Comparison of ENCODE assay signal across 20 mouse cellular contexts in genomic region chr14:74981016-74981415, GRCm38 (mm10). TPM values are rescaled to one million over a fixed set of nuclear protein-coding genes. Genes with fewer than 3 reads are reported as not detected.
DNase-seq lines count a peak whose midpoint lies in the region; ATAC-seq lines count a peak whose summit lies in the region.
"Had no signal": no experiment of that assay in that cellular context is flagged by ENCODE, and none has a peak within 500 bp of the region (broad histone marks: within the 10 kb centered on the region; RNA-seq: fewer than 3 reads in every experiment).

No protein-coding gene starts in this region.

- H3K27me3 ChIP-seq in midbrain, embryonic 11.5 days (ENCODE audit: control insufficient read depth, insufficient read depth, low read length): no peaks in the 10 kb centered on the region
- H3K27me3 ChIP-seq in midbrain, embryonic 16.5 days (ENCODE audit: control insufficient read depth, insufficient read depth, low read depth, low read length): no peaks in the 10 kb centered on the region
- H3K27me3 ChIP-seq: embryonic facial prominence, embryonic 13.5 days; forebrain, embryonic 12.5 days had no signal

- WGBS in midbrain, embryonic 11.5 days: 69% methylated on average over 3 of the region's 3 CpGs
- WGBS in midbrain, embryonic 16.5 days: 79% methylated on average over 3 of the region's 3 CpGs

- DNase-seq in midbrain, embryonic 11.5 days (ENCODE audit: low spot score, missing footprints): peak; percentile 78
- DNase-seq in embryo, embryonic 10.5 days (ENCODE audit: low spot score): peak; percentile 47
- DNase-seq in embryo, embryonic 9.5 days (ENCODE audit: extremely low spot score): peak; percentile 27
- DNase-seq in liver: no peak
- DNase-seq in layer of hippocampus, postnatal 36 days: no peak
- DNase-seq: adrenal gland, adult 2 months; adrenal gland, postnatal 25 days; cerebellum, adult 18-20 months; cerebellum, adult 9-11 months; cerebellum, postnatal 36 days; gastrocnemius, adult 2 months; gastrocnemius, postnatal 25 days; heart, postnatal 10 days; heart, postnatal 4 days had no signal

- H3K9me3 ChIP-seq in midbrain, embryonic 11.5 days (ENCODE audit: control insufficient read depth, low read length): no peaks in the 10 kb centered on the region
- H3K9me3 ChIP-seq in midbrain, embryonic 16.5 days (replicated peaks; ENCODE audit: control insufficient read depth, low read length, poor library complexity, severe bottlenecking): no peaks in the 10 kb centered on the region
- H3K9me3 ChIP-seq: embryonic facial prominence, embryonic 13.5 days; forebrain, embryonic 12.5 days; heart, embryonic 10.5 days had no signal

- H3K36me3 ChIP-seq in midbrain, embryonic 11.5 days (ENCODE audit: control insufficient read depth, insufficient read depth, low read length): no peaks in the 10 kb centered on the region
- H3K36me3 ChIP-seq in midbrain, embryonic 16.5 days (ENCODE audit: control insufficient read depth, insufficient read depth, low read length): no peaks in the 10 kb centered on the region
- H3K36me3 ChIP-seq: embryonic facial prominence, embryonic 13.5 days; forebrain, embryonic 12.5 days; heart, embryonic 10.5 days had no signal

- no peak overlapping the region for H3K4me3 ChIP-seq in midbrain, embryonic 11.5 days (ENCODE audit: low read depth, low read length)
- no peak overlapping the region for H3K4me3 ChIP-seq in midbrain, embryonic 16.5 days (ENCODE audit: low read depth, low read length)
- H3K4me3 ChIP-seq: embryonic facial prominence, embryonic 13.5 days; forebrain, embryonic 12.5 days; gastrocnemius, adult 2 months; heart, embryonic 10.5 days had no signal

- no peak overlapping the region for H3K4me2 ChIP-seq in midbrain, embryonic 11.5 days
- no peak overlapping the region for H3K4me2 ChIP-seq in midbrain, embryonic 16.5 days (ENCODE audit: low read length)
- H3K4me2 ChIP-seq: embryonic facial prominence, embryonic 13.5 days; forebrain, embryonic 12.5 days had no signal

- H3K27ac ChIP-seq in midbrain, embryonic 11.5 days (ENCODE audit: low read depth, low read length): no peak overlapping the region
- no peak overlapping the region for H3K27ac ChIP-seq in midbrain, embryonic 16.5 days (ENCODE audit: low read length)
- H3K27ac ChIP-seq: embryonic facial prominence, embryonic 13.5 days; forebrain, embryonic 12.5 days; gastrocnemius, adult 2 months; heart, embryonic 10.5 days had no signal

- no peak for ATAC-seq in midbrain, embryonic 11.5 days (ENCODE audit: low FRiP score)
- no peak for ATAC-seq in midbrain, embryonic 16.5 days
- ATAC-seq: forebrain, embryonic 16.5 days; hindbrain, embryonic 16.5 days had no signal

- H3K4me1 ChIP-seq in midbrain, embryonic 11.5 days (ENCODE audit: control insufficient read depth, insufficient read depth, low read length): no peaks in the 10 kb centered on the region
- H3K4me1 ChIP-seq in midbrain, embryonic 16.5 days (ENCODE audit: control insufficient read depth, insufficient read depth, low read length): no peaks in the 10 kb centered on the region
- H3K4me1 ChIP-seq: embryonic facial prominence, embryonic 13.5 days; forebrain, embryonic 12.5 days; heart, embryonic 10.5 days had no signal

- H3K9ac ChIP-seq in midbrain, embryonic 11.5 days (ENCODE audit: low read length): no peak overlapping the region
- no peak overlapping the region for H3K9ac ChIP-seq in midbrain, embryonic 16.5 days (ENCODE audit: low read depth, low read length)
- H3K9ac ChIP-seq: embryonic facial prominence, embryonic 13.5 days; forebrain, embryonic 12.5 days had no signal

RNA-seq across cellular contexts. Expression of gene Lrch1, which starts 33.3 kb away (rescaled TPM):
- polyA plus RNA-seq in midbrain, embryonic 11.5 days (2014; fragmentation: Nextera tagmentation; extraction: Ambion mirVana): 5.8 and 6.7 TPM in 2 replicates
- 19.7 and 19.9 TPM in 2 replicates for polyA plus RNA-seq in midbrain, embryonic 16.5 days (2015; fragmentation: Nextera tagmentation; extraction: Ambion mirVana)
- total RNA-seq in layer of hippocampus, postnatal 36 days (2021): 10 to 100 TPM; 15.7 to 18.7 TPM

RNA-seq across cellular contexts. Expression of gene Rubcnl, which starts 34.8 kb away (rescaled TPM):
- 0.19 and 0.36 TPM in 2 replicates for polyA plus RNA-seq in midbrain, embryonic 11.5 days (2014; fragmentation: Nextera tagmentation; extraction: Ambion mirVana)
- polyA plus RNA-seq in midbrain, embryonic 16.5 days (2015; fragmentation: Nextera tagmentation; extraction: Ambion mirVana): 0.12 and 0.20 TPM in 2 replicates
- 1 to 10 TPM in 1 of 2 experiments, under 1 TPM in 1; 0.85 to 1.3 TPM for total RNA-seq in layer of hippocampus, postnatal 36 days (2021)

Comparison
In these comparisons a context has a peak if more than half of its experiments do, and no peak if none do; other contexts are left out.
1. DNase-seq: peak in midbrain, embryonic 11.5 days (single experiment), embryo, embryonic 10.5 days (single experiment) and embryo, embryonic 9.5 days (single experiment); none in liver (single experiment) and layer of hippocampus, postnatal 36 days (0 of 2).